Mouse (Mus musculus) limb, embryonic 14.5 days (tissue): ENCODE measurements at regions not wholly inside any gene's neighbourhood (a gene's known extent, or its start where the extent isn't known, plus 50 kb on each side); places are given as distances from the start of the nearest gene placed in this dataset.
"Not testable (repeated sequence)": the region's sequence is repeated elsewhere in the genome, so short reads cannot be mapped to it uniquely, and the experiment has no call there.

Source experiments
- ATAC-seq: fragments of 200-750 bp; cut with Nextera tagmentation; 2 replicates; pipeline ENCODE4 v1.8.0; 2017; ENCODE audit warnings: low read depth, moderate number of reproducible peaks, moderate TSS enrichment; ENCODE audit not compliant: low FRiP score
- DNase-seq: peaks from one replicate; pipeline ENCODE4 v3.0.0-alpha.2; 2015; ENCODE audit warnings: low spot score
- H3K27ac ChIP-seq: fragments of 300-500 bp; sonication (generic); replicated peaks from 2 replicates; pipeline ENCODE4 v1.5.1; 2014; ENCODE audit warnings: low read depth, mild to moderate bottlenecking, low read length, moderate library complexity, mixed read lengths
- H3K27me3 ChIP-seq: fragments of 300-500 bp; sonication (generic); 2 replicates; pipeline ENCODE4 v1.6.1; 2014; ENCODE audit warnings: low read length, mixed read lengths; ENCODE audit not compliant: control insufficient read depth, insufficient read depth
- H3K36me3 ChIP-seq: fragments of 300-500 bp; sonication (generic); 2 replicates; pipeline ENCODE4 v1.6.1; 2014; ENCODE audit warnings: mild to moderate bottlenecking, low read length, moderate library complexity, mixed read lengths; ENCODE audit not compliant: control insufficient read depth, insufficient read depth
- H3K4me1 ChIP-seq: fragments of 300-500 bp; sonication (generic); 2 replicates; pipeline ENCODE4 v1.6.1; 2014; ENCODE audit warnings: antibody characterized with exemption, low read length, mixed read lengths; ENCODE audit not compliant: control insufficient read depth, insufficient read depth
- H3K4me2 ChIP-seq: fragments of 300-500 bp; sonication (generic); replicated peaks from 2 replicates; pipeline ENCODE4 v1.6.1; 2014; ENCODE audit warnings: low read depth, mild to moderate bottlenecking, low read length, moderate library complexity; ENCODE audit not compliant: severe bottlenecking
- H3K4me3 ChIP-seq: fragments of 300-500 bp; sonication (generic); replicated peaks from 2 replicates; pipeline ENCODE4 v1.5.1; 2014; ENCODE audit warnings: low read length
- H3K9ac ChIP-seq: fragments of 300-500 bp; sonication (generic); 2 replicates; pipeline ENCODE4 v1.6.1; 2014; ENCODE audit warnings: mild to moderate bottlenecking, low read depth, low read length, moderate library complexity; ENCODE audit not compliant: severe bottlenecking
- H3K9me3 ChIP-seq: fragments of 300-500 bp; sonication (generic); 2 replicates; pipeline ENCODE4 v1.6.1; 2016; ENCODE audit warnings: low read length; ENCODE audit not compliant: control insufficient read depth
- POLR2A ChIP-seq: fragments of 200-500 bp; IDR thresholded peaks from 2 replicates; pipeline ENCODE4 v1.8.0; 2012; ENCODE audit warnings: inconsistent platforms, mild to moderate bottlenecking, moderate library complexity, borderline replicate concordance; ENCODE audit not compliant: insufficient read depth, insufficient read length; ENCODE audit errors: extremely low read depth
- WGBS: fragments of 180-500 bp; shearing (Covaris S2); extraction: QIAGEN DNeasy Blood & Tissue Kit; methylation state at CpG from one replicate; pipeline ENCODE4 v1.1.7; 2014; 5-methylcytosine and 5-hydroxymethylcytosine counted together

GRCm38 (mm10) chr3:46771805-46772204 lies 323.8 kb upstream of the Pabpc4l start:
- no peaks in the 10 kb centered on the region for H3K36me3 ChIP-seq
- H3K27ac ChIP-seq = no peak overlapping the region
- no peak overlapping the region for H3K4me3 ChIP-seq
- no peak for TF ChIP-seq POLR2A
- H3K9me3 ChIP-seq = no peaks in the 10 kb centered on the region
- no peaks in the 10 kb centered on the region for H3K27me3 ChIP-seq
- no peaks in the 10 kb centered on the region for H3K4me1 ChIP-seq
- no peak overlapping the region for H3K4me2 ChIP-seq
- ATAC-seq (no peak), DNase-seq (no peak)
- H3K9ac ChIP-seq = no peak overlapping the region

GRCm38 (mm10) chr3:46764939-46765338 lies 316.9 kb upstream of the Pabpc4l start:
- no peak overlapping the region for H3K4me2 ChIP-seq
- H3K27me3 ChIP-seq = no peaks in the 10 kb centered on the region
- WGBS = 81% methylated on average over 1 of the region's 1 CpGs
- no peak overlapping the region for H3K4me3 ChIP-seq
- no peaks in the 10 kb centered on the region for H3K36me3 ChIP-seq
- no peak for ATAC-seq
- TF ChIP-seq POLR2A = no peak
- no peaks in the 10 kb centered on the region for H3K9me3 ChIP-seq
- H3K27ac ChIP-seq = no peak overlapping the region
- no peak overlapping the region for H3K9ac ChIP-seq
- DNase-seq = no peak
- no peaks in the 10 kb centered on the region for H3K4me1 ChIP-seq

- Histone ChIP-seq H3K9ac (no peak overlapping the region), H3K27ac (no peak overlapping the region), H3K9me3 (no peaks in the 10 kb centered on the region), H3K4me3 (no peak overlapping the region), H3K36me3 (no peaks in the 10 kb centered on the region), H3K4me1 (no peaks in the 10 kb centered on the region), H3K4me2 (no peak overlapping the region), H3K27me3 (no peaks in the 10 kb centered on the region)
- TF ChIP-seq POLR2A = no peak
- no peak for DNase-seq
- 65% methylated on average over 4 of the region's 4 CpGs for WGBS
- ATAC-seq = no peak
Measured at GRCm38 (mm10) chr3:46758500-46758899, 310.5 kb upstream of the Pabpc4l start.

DNA sequence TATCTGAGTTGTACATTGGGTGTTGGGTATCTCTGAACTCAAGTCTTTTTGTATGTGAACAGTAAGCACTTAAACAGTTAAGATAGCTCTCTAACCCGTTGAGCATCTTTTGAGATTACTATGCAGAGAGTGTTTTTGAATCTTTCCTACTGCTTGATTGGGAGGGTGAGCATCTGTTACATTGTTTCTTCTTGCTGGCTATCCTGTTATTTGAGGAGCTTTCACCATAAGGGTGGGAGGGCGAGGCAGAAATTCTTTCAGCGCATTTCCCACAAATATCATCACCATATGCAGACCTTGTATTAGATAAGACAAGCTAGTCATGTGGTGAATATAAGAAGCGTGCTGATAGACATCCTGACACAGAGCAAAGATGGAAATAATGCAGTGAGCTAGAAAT lies 279.7 kb upstream of the Pabpc4l start:
- Histone ChIP-seq H3K4me3 (no peak overlapping the region), H3K9me3 (no peaks in the 10 kb centered on the region), H3K27me3 (no peaks in the 10 kb centered on the region), H3K27ac (no peak overlapping the region), H3K9ac (no peak overlapping the region), H3K4me1 (no peaks in the 10 kb centered on the region), H3K4me2 (no peak overlapping the region), H3K36me3 (no peaks in the 10 kb centered on the region)
- WGBS = 81% methylated on average over 4 of the region's 4 CpGs
- TF ChIP-seq POLR2A = no peak
- no peak for ATAC-seq
- no peak for DNase-seq

- Histone ChIP-seq H3K9ac (no peak overlapping the region), H3K4me2 (no peak overlapping the region), H3K27me3 (no peaks in the 10 kb centered on the region), H3K27ac (no peak overlapping the region), H3K4me1 (no peaks in the 10 kb centered on the region), H3K4me3 (no peak overlapping the region), H3K36me3 (no peaks in the 10 kb centered on the region), H3K9me3 (no peaks in the 10 kb centered on the region)
- ATAC-seq = no peak
- DNase-seq = peak; percentile 7
- TF ChIP-seq POLR2A = no peak
- WGBS = 42% methylated on average over 1 of the region's 1 CpGs
Measured at GRCm38 (mm10) chr3:46701649-46702048, 253.6 kb upstream of the Pabpc4l start.

DNA sequence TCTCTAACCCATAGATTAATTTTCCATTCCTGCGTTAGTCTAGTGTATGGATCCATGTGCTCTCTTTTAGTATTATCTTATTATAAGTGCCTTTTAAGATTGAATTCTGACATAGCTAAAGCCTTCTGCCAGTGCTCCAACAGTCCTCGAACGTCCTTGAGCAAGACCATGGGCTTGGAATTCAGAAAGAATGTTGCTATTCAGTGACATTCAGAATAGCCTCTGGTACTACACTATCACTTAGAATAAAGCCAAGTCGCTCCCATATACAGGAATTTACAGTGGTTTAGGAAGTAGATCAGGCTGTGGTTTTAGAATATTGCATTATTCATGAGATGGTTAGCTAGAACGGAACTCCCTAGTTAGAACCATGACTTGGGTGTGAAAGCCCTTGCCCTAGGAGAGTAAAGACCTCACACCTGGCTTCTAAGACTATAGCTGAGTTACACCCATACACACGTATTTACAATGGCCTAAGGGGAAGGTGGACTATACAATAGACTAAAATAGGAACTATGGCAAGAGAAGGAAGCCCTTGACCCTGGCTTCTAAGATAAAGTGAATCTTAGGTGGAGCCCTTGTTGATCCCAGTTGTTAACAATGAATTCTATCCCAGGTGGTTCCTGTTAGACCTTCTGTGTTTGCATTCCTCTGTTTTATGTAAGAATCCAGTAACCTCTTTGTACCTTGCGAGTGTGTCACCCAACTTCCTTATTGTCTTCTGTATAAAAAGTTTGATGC lies 239.8 kb upstream of the Pabpc4l start:
- DNase-seq, H3K27ac ChIP-seq, H3K36me3 ChIP-seq, ATAC-seq, H3K4me2 ChIP-seq, H3K9ac ChIP-seq, H3K4me3 ChIP-seq, H3K9me3 ChIP-seq, H3K27me3 ChIP-seq, H3K4me1 ChIP-seq: not testable (repeated sequence)
- 88% methylated on average over 5 of the region's 7 CpGs for WGBS
